Comparison of ENCODE assay signal across 9 mouse cellular contexts in genomic region chr3:121643236-121643635, GRCm38 (mm10). TPM values are rescaled to one million over a fixed set of nuclear protein-coding genes. Genes with fewer than 3 reads are reported as not detected.
DNase-seq lines count a peak whose midpoint lies in the region; ATAC-seq and TF ChIP-seq lines count a peak whose summit lies in the region.
"Had no signal": no experiment of that assay in that cellular context is flagged by ENCODE, and none has a peak within 500 bp of the region (broad histone marks: within the 10 kb centered on the region; RNA-seq: fewer than 3 reads in every experiment).

No protein-coding gene starts in this region.

- 0 out of 2 replicates have a peak, but pooled peaks have one; percentile 44 for TF ChIP-seq EP300 in heart, postnatal 0 days (IDR thresholded peaks at IDR 0.05; ENCODE audit: low read depth)

- H3K27me3 ChIP-seq in heart, postnatal 0 days (ENCODE audit: control insufficient read depth, insufficient read depth, low read length), result no peaks in the 10 kb centered on the region

- ATAC-seq in heart, postnatal 0 days (ENCODE audit: insufficient read depth, low read depth), result peak; percentile 75
- no peak for ATAC-seq in inflammation-experienced regulatory T-cells, adult 6 months

- DNase-seq in adrenal gland, adult 2 months, result peak; percentile 73
- no peak for DNase-seq in adrenal gland, postnatal 4 days (ENCODE audit: low spot score in 2 of 2)
- peak; percentile 61 to 62 for DNase-seq in right cerebral cortex, postnatal 10 days (ENCODE audit: low spot score in 2 of 2)
- DNase-seq in right cerebral cortex, postnatal 25 days, result no peak
- peak; percentile 71 for DNase-seq in heart, postnatal 0 days (ENCODE audit: low spot score)
- DNase-seq in neural tube, embryonic 10.5 days (ENCODE audit: extremely low spot score, low spot score), result no peak
- no peak for DNase-seq in urinary bladder, postnatal 25 days (ENCODE audit: low spot score)

- no peak overlapping the region for H3K4me2 ChIP-seq in heart, postnatal 0 days (ENCODE audit: low read depth, low read length)

- no peaks in the 10 kb centered on the region for H3K36me3 ChIP-seq in heart, postnatal 0 days (replicated peaks; ENCODE audit: control insufficient read depth, insufficient read depth, low read length)

- no peak for TF ChIP-seq CTCF in heart, postnatal 0 days (IDR thresholded peaks at IDR 0.05; ENCODE audit: low read depth)

- peaks cover 16% of the 10 kb centered on the region for H3K4me1 ChIP-seq in heart, postnatal 0 days (ENCODE audit: control insufficient read depth, insufficient read depth)

- H3K9ac ChIP-seq in heart, postnatal 0 days (replicated peaks; ENCODE audit: low read depth, low read length), result no peak overlapping the region

- H3K9me3 ChIP-seq in heart, postnatal 0 days (replicated peaks; ENCODE audit: control insufficient read depth, low read length), result no peaks in the 10 kb centered on the region

- H3K4me3 ChIP-seq in heart, postnatal 0 days (ENCODE audit: low read depth, low read length), result no peak overlapping the region

- WGBS in heart, postnatal 0 days, result 23% methylated on average over 8 of the region's 8 CpGs

- peak overlapping the region; percentile 53 for H3K27ac ChIP-seq in heart, postnatal 0 days (ENCODE audit: low read depth)

RNA-seq across cellular contexts. Expression of gene 4930432M17Rik, which starts 27.3 kb away (rescaled TPM):
- not detected for total RNA-seq in adrenal gland, adult 2 months (2021)
- not detected in 2 replicates for polyA plus RNA-seq in adrenal gland, adult 2 months (2012; rRNA removed)
- not detected for total RNA-seq in adrenal gland, postnatal 4 days (2021)
- total RNA-seq in heart, postnatal 0 days (2014; rRNA removed; ENCODE audit: low replicate concordance), result not detected in 2 replicates
- polyA plus RNA-seq in heart, postnatal 0 days (2015; fragmentation: Nextera tagmentation; extraction: Ambion mirVana), result not detected in 2 replicates
- not detected for polyA plus RNA-seq in inflammation-experienced regulatory T-cells, adult 6 months (2017; shearing (Covaris generic))
- total RNA-seq: left cerebral cortex, postnatal 25 days had no signal

Comparison
In these comparisons a context has a peak if more than half of its experiments do, and no peak if none do; other contexts are left out.
1. DNase-seq: peak in adrenal gland, adult 2 months (single experiment), right cerebral cortex, postnatal 10 days (2 of 2) and heart, postnatal 0 days (single experiment); none in adrenal gland, postnatal 4 days (0 of 2), right cerebral cortex, postnatal 25 days (single experiment), neural tube, embryonic 10.5 days (single experiment) and urinary bladder, postnatal 25 days (single experiment).